Mouse (Mus musculus): ENCODE measurements at regions not wholly inside any gene's neighbourhood (a gene's known extent, or its start where the extent isn't known, plus 50 kb on each side); places are given as distances from the start of the nearest gene placed in this dataset.

DNA sequence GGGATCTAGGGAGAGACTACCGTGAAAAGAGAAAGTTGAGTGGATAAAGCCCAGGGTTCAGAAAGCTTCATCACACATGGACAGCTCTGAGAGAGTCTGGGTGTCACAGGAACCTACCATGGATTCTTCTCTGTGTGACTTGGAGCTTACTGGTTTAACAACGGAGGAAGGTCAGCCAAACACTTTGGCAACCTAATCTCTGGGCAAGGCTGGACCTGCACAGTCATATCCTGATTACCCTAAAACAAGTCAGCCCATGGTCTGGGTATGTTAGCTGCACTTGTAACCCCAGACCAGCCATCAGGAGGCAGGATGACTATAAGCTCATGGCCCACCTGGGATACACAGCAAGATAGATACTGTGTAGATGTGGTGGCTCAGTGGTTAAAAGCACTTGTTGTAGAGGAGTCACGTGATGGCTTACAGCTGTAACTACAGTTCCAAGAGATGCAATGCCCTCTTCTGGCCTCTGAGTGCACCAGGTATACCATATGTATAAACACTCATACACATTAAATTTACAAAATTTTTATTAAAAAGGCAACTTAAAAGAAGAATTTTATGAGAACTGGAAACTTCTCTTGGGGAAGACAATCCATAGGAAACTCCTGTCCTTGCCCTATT, 85.0 kb upstream of the Serbp1 start:
- TF ChIP-seq HCFC1 (IDR thresholded peaks at IDR 0.05; ENCODE audit: borderline replicate concordance, insufficient read depth, low read length) (no peak), ZC3H11A (IDR thresholded peaks at IDR 0.05; ENCODE audit: borderline replicate concordance, low read depth, low read length) (no peak), MAFK (IDR thresholded peaks at IDR 0.05; ENCODE audit: insufficient read depth, low read depth, low read length) (no peak), ZNF384 (IDR thresholded peaks at IDR 0.05; ENCODE audit: low read depth, low read length) (no peak)
